Mouse (Mus musculus) embryonic stem cell, embryonic (primary cell): ENCODE data around the gene Camk2b.
"Not testable (repeated sequence)": the region's sequence is repeated elsewhere in the genome, so short reads cannot be mapped to it uniquely, and the experiment has no call there.

Experiments
- CTCF ChIA-PET, 4 experiments: fragments of 300-600 bp in 2 of 4; fragments of 350-600 bp in 2 of 4; sonication (Branson Sonifier 250); formaldehyde crosslinking; loops; one replicate each; lab custom pipeline; 2022; ENCODE audit warnings: inconsistent platforms in 2 of 4; lab: Charles Lee
- POLR2A ChIA-PET, 4 experiments: fragments of 300-600 bp in 2 of 4; fragments of 350-600 bp in 2 of 4; sonication (Branson Sonifier 250); formaldehyde crosslinking; loops; one replicate each; lab custom pipeline; 2022; ENCODE audit warnings: antibody characterized with exemption in 4 of 4, inconsistent platforms in 1 of 4; lab: Charles Lee

Camk2b gene

GRCm38 (mm10) chr11:6007010-6007778, 59.0 kb downstream of the Camk2b start:
- CTCF ChIA-PET = interaction anchor here in 1 of 4 experiments (0.7 kb wide), 1 partner anchor 19 kb away, joined by 3 read pairs; no protein-coding TSS in a partner anchor
- POLR2A ChIA-PET = not testable (repeated sequence)

- POLR2A ChIA-PET, CTCF ChIA-PET: not testable (repeated sequence)
Observed at GRCm38 (mm10) chr11:6006351-6007009, 59.7 kb downstream of the Camk2b start.

GRCm38 (mm10) chr11:6005374-6006043, 60.7 kb downstream of the Camk2b start:
- CTCF ChIA-PET, POLR2A ChIA-PET: not testable (repeated sequence)

GRCm38 (mm10) chr11:6003046-6003639, 63.0 kb downstream of the Camk2b start:
- ChIA-PET CTCF (interaction anchor here in 3 of 4 experiments (0.6 to 1.5 kb wide), 4 partner anchors 10 to 185 kb away, joined by 3 to 7 read pairs (median 3); no protein-coding TSS in a partner anchor), POLR2A (interaction anchor here in 1 of 4 experiments (0.6 kb wide), 1 partner anchor 461 kb away, joined by 6 read pairs; the partner anchor contains the start of gene Ccdc117)

- ChIA-PET CTCF (interaction anchor here in 2 of 4 experiments (1.3 to 2.0 kb wide), 3 partner anchors 32 to 186 kb away, joined by 3 to 7 read pairs (median 7); no protein-coding TSS in a partner anchor), POLR2A (interaction anchor here in 1 of 4 experiments (0.6 kb wide), 1 partner anchor 19 kb away, joined by 16 read pairs; no protein-coding TSS in a partner anchor)
Observed at GRCm38 (mm10) chr11:6001981-6002649, 64.0 kb downstream of the Camk2b start.

GRCm38 (mm10) chr11:6000961-6001682, 65.0 kb downstream of the Camk2b start:
- ChIA-PET POLR2A (interaction anchor here in 1 of 4 experiments (0.7 kb wide), 2 partner anchors 16 to 21 kb away, joined by 3 read pairs; no protein-coding TSS in a partner anchor), CTCF (interaction anchor here in 3 of 4 experiments (0.5 to 2.0 kb wide), 5 partner anchors 10 to 473 kb away, joined by 3 to 7 read pairs (median 3); no protein-coding TSS in a partner anchor)

- CTCF ChIA-PET = interaction anchor here (0.5 to 2.0 kb wide), 8 partner anchors 9 to 474 kb away, joined by 3 to 7 read pairs (median 4); partner anchors contain the start of gene Dbnl (in 1 of the 4)
- POLR2A ChIA-PET = interaction anchor here in 2 of 4 experiments (0.7 to 1.1 kb wide), 4 partner anchors 10 to 249 kb away, joined by 3 to 5 read pairs (median 4); no protein-coding TSS in a partner anchor
Observed at GRCm38 (mm10) chr11:5999832-6000771, 66.1 kb downstream of the Camk2b start.

- ChIA-PET POLR2A (no interaction called here), CTCF (no interaction called here)
Observed at GRCm38 (mm10) chr11:5998472-5998871, 67.7 kb downstream of the Camk2b start.

- ChIA-PET POLR2A (interaction anchor here in 2 of 4 experiments (0.7 to 1.1 kb wide), 3 partner anchors 14 to 41 kb away, joined by 3 read pairs; partner anchors contain the start of gene Ykt6 (in 2 of the 2)), CTCF (interaction anchor here (0.6 to 3.3 kb wide), 15 partner anchors 12 to 266 kb away, joined by 3 to 25 read pairs (median 3); partner anchors contain the start of gene Ykt6 (in 1 of the 4))
Observed at GRCm38 (mm10) chr11:5995989-5996388, 70.2 kb downstream of the Camk2b start.

- ChIA-PET POLR2A (interaction anchor here in 2 of 4 experiments (0.7 to 1.7 kb wide), 4 partner anchors 22 to 193 kb away, joined by 3 to 5 read pairs (median 4); partner anchors contain the start of gene Ykt6 (in 2 of the 2)), CTCF (interaction anchor here (1.0 to 3.3 kb wide), 10 partner anchors 11 to 267 kb away, joined by 3 to 25 read pairs (median 4); partner anchors contain the start of gene Ykt6 (in 1 of the 4))
Observed at GRCm38 (mm10) chr11:5994880-5995279, 71.3 kb downstream of the Camk2b start.

GRCm38 (mm10) chr11:5994212-5994611, 72.0 kb downstream of the Camk2b start:
- CTCF ChIA-PET = interaction anchor here in 3 of 4 experiments (0.9 to 3.3 kb wide), 7 partner anchors 10 to 268 kb away, joined by 3 to 25 read pairs (median 3); no protein-coding TSS in a partner anchor
- POLR2A ChIA-PET = interaction anchor here in 1 of 4 experiments (1.7 kb wide), 1 partner anchor 193 kb away, joined by 5 read pairs; no protein-coding TSS in a partner anchor

GRCm38 (mm10) chr11:5990910-5991309, 75.3 kb downstream of the Camk2b start:
- ChIA-PET CTCF (interaction anchor here (0.5 to 2.2 kb wide), 45 partner anchors 9 to 1093 kb away, joined by 3 to 22 read pairs (median 3); partner anchors contain the start of genes Tmed4 (in 2 of the 4) and Ykt6 (in 1 of the 4)), POLR2A (interaction anchor here (0.7 to 1.9 kb wide), 13 partner anchors 9 to 277 kb away, joined by 3 to 7 read pairs (median 3); partner anchors contain the start of gene Ddx56 (in 2 of the 4))

GRCm38 (mm10) chr11:5989954-5990593, 76.1 kb downstream of the Camk2b start:
- POLR2A ChIA-PET = interaction anchor here (0.7 to 1.6 kb wide), 13 partner anchors 8 to 278 kb away, joined by 3 to 5 read pairs (median 3); partner anchors contain the start of gene Ddx56 (in 1 of the 4)
- CTCF ChIA-PET = interaction anchor here (0.5 to 2.2 kb wide), 42 partner anchors 9 to 1094 kb away, joined by 3 to 22 read pairs (median 3); partner anchors contain the start of gene Tmed4 (in 2 of the 4)

- POLR2A ChIA-PET = no interaction called here
- CTCF ChIA-PET = interaction anchor here in 2 of 4 experiments (0.6 to 1.4 kb wide), 2 partner anchors 20 to 200 kb away, joined by 3 to 12 read pairs; no protein-coding TSS in a partner anchor
Observed at GRCm38 (mm10) chr11:5988126-5988525, 78.0 kb downstream of the Camk2b start.
